Mouse (Mus musculus) cortical plate, adult 2 months (tissue): Measurements from ENCODE around the gene Rtca.

Experiments used
- CTCF ChIP-seq: fragments of 200-500 bp; IDR thresholded peaks from 2 replicates; pipeline ENCODE4 v1.5.1; 2011; ENCODE audit warnings: mild to moderate bottlenecking, control low read depth, low read length; ENCODE audit not compliant: insufficient read depth; ENCODE audit errors: extremely low read depth
- POLR2A ChIP-seq: fragments of 200-500 bp; IDR thresholded peaks from 2 replicates; pipeline ENCODE4 v1.6.1; 2011; ENCODE audit warnings: mild to moderate bottlenecking, low read length, control low read depth; ENCODE audit not compliant: insufficient read depth; ENCODE audit errors: extremely low read depth

DNA sequence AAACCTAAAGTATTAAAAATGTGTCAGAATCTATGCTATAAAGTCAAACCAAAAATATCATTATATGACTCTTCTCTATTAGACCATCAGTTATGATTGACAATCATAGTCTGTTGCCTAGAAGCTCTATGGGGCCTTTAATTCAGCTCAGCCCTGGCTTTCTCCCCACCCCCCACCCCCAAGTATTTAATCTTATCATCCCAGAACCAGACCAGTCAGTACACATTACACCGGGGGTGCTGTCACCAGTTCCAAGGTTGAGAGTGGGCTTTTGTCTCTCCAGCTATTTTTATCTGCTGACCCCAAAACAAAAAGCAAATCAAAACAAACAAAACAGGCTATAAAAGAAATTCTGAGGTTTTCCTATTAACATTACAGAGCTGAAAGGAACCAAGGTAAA lies 53.5 kb downstream of the Rtca start:
- no peak for TF ChIP-seq POLR2A
- no peak for TF ChIP-seq CTCF
